Mouse (Mus musculus) embryonic fibroblast, embryonic 13.5 days (primary cell): ENCODE results near the gene Prr12.

Source experiments
- CTCF ChIP-seq: IDR thresholded peaks from 2 replicates; pipeline ENCODE4 v1.5.1; 2011; ENCODE audit warnings: mild to moderate bottlenecking, control low read depth, low read length, moderate library complexity, borderline replicate concordance; ENCODE audit not compliant: insufficient read depth
- POLR2A ChIP-seq: IDR thresholded peaks from 2 replicates; pipeline ENCODE4 v1.6.1; 2011; ENCODE audit warnings: low read depth, mild to moderate bottlenecking, control low read depth, low read length, moderate library complexity

- no peak for TF ChIP-seq CTCF
- TF ChIP-seq POLR2A, result no peak
Observed at GRCm38 (mm10) chr7:45060632-45061122, 8.0 kb upstream of the Prr12 start.
